ENCODE assay signal across 8 mouse cellular contexts in genomic region chr1:128244727-128245355, GRCm38 (mm10). TPM values are rescaled to one million over a fixed set of nuclear protein-coding genes. Genes with fewer than 3 reads are reported as not detected.
DNase-seq lines count a peak whose midpoint lies in the region; ATAC-seq lines count a peak whose summit lies in the region.

No protein-coding gene starts in this region.

- H3K9me3 ChIP-seq in kidney, embryonic 15.5 days (replicated peaks): no peaks in the 10 kb centered on the region
- H3K9me3 ChIP-seq in embryonic facial prominence, embryonic 13.5 days: no peaks in the 10 kb centered on the region
- no peaks in the 10 kb centered on the region for H3K9me3 ChIP-seq in liver, embryonic 16.5 days (replicated peaks; ENCODE audit: control insufficient read depth, low read length)
- H3K9me3 ChIP-seq in neural tube, embryonic 13.5 days: no peaks in the 10 kb centered on the region

- intact Hi-C loops in heart, postnatal 14 days (cut with DNase I): loop anchor here (10.0 kb wide), 1 partner anchor 140 kb away; the partner anchor contains the start of genes R3hdm1 and Zranb3

- no peak for DNase-seq in kidney, adult 11 months
- DNase-seq in T-cell, adult 2 months (ENCODE audit: low spot score): peak; percentile 29
- DNase-seq in heart, postnatal 14 days: peak; percentile 40 to 47
- DNase-seq in layer of hippocampus, postnatal 10 days (ENCODE audit: low spot score in 2 of 2): no peak

- H3K27ac ChIP-seq in kidney, embryonic 15.5 days: peak overlapping the region; percentile 91
- peak overlapping the region; percentile 85 for H3K27ac ChIP-seq in embryonic facial prominence, embryonic 13.5 days
- peak overlapping the region; percentile 92 for H3K27ac ChIP-seq in liver, embryonic 16.5 days (ENCODE audit: low read length)
- peak overlapping the region; percentile 93 for H3K27ac ChIP-seq in neural tube, embryonic 13.5 days (replicated peaks)

- peak overlapping the region; percentile 87 for H3K4me2 ChIP-seq in kidney, embryonic 15.5 days
- H3K4me2 ChIP-seq in embryonic facial prominence, embryonic 13.5 days: peak overlapping the region; percentile 84
- peak overlapping the region; percentile 94 for H3K4me2 ChIP-seq in liver, embryonic 16.5 days (ENCODE audit: low read depth, low read length)
- H3K4me2 ChIP-seq in neural tube, embryonic 13.5 days: peak overlapping the region; percentile 94

- no peaks in the 10 kb centered on the region for H3K27me3 ChIP-seq in kidney, embryonic 15.5 days
- no peaks in the 10 kb centered on the region for H3K27me3 ChIP-seq in embryonic facial prominence, embryonic 13.5 days
- no peaks in the 10 kb centered on the region for H3K27me3 ChIP-seq in liver, embryonic 16.5 days (ENCODE audit: control insufficient read depth, insufficient read depth, low read depth, low read length)
- H3K27me3 ChIP-seq in neural tube, embryonic 13.5 days: no peaks in the 10 kb centered on the region

- peak; percentile 55; the same call in 1 of the 2 replicates for ATAC-seq in kidney, embryonic 15.5 days (replicated peaks; ENCODE audit: low FRiP score)
- peak; percentile 20; the same call in 1 of the 2 replicates for ATAC-seq in embryonic facial prominence, embryonic 13.5 days (ENCODE audit: insufficient number of reproducible peaks, insufficient read depth, low FRiP score, low TSS enrichment, low read depth)
- ATAC-seq in liver, embryonic 16.5 days (ENCODE audit: low read depth): peak; percentile 35
- peak; percentile 64 for ATAC-seq in neural tube, embryonic 13.5 days (ENCODE audit: low read depth)

- peak overlapping the region; percentile 89 for H3K4me3 ChIP-seq in kidney, embryonic 15.5 days (replicated peaks)
- H3K4me3 ChIP-seq in embryonic facial prominence, embryonic 13.5 days: peak overlapping the region; percentile 74
- peak overlapping the region; percentile 85 for H3K4me3 ChIP-seq in liver, embryonic 16.5 days (ENCODE audit: low read depth, low read length)
- H3K4me3 ChIP-seq in neural tube, embryonic 13.5 days: peak overlapping the region; percentile 77

- H3K36me3 ChIP-seq in kidney, embryonic 15.5 days: 0 out of 2 replicates have a peak, but pooled peaks cover 1% of the 10 kb centered on the region
- H3K36me3 ChIP-seq in embryonic facial prominence, embryonic 13.5 days: 0 out of 2 replicates have a peak, but pooled peaks cover 4% of the 10 kb centered on the region
- no peaks in the 10 kb centered on the region for H3K36me3 ChIP-seq in liver, embryonic 16.5 days (ENCODE audit: control insufficient read depth, insufficient read depth)
- 0 out of 2 replicates have a peak, but pooled peaks cover 5% of the 10 kb centered on the region for H3K36me3 ChIP-seq in neural tube, embryonic 13.5 days

- peak overlapping the region; percentile 81 for H3K9ac ChIP-seq in kidney, embryonic 15.5 days
- peak overlapping the region; percentile 87 for H3K9ac ChIP-seq in embryonic facial prominence, embryonic 13.5 days
- peak overlapping the region; percentile 92 for H3K9ac ChIP-seq in liver, embryonic 16.5 days (ENCODE audit: low read depth, low read length)
- H3K9ac ChIP-seq in neural tube, embryonic 13.5 days: peak overlapping the region; percentile 90

- 2% methylated on average over 19 of the region's 19 CpGs for WGBS in kidney, embryonic 15.5 days
- 2% methylated on average over 19 of the region's 19 CpGs for WGBS in embryonic facial prominence, embryonic 13.5 days
- under 1% methylated on average over 19 of the region's 19 CpGs for whole genome bisulfite sequencing in liver, embryonic 16.5 days (ENCODE audit: insufficient replicate concordance)
- 2% methylated on average over 17 of the region's 19 CpGs for WGBS in neural tube, embryonic 13.5 days

- peaks cover 10% of the 10 kb centered on the region for H3K4me1 ChIP-seq in kidney, embryonic 15.5 days
- peaks cover 11% of the 10 kb centered on the region for H3K4me1 ChIP-seq in embryonic facial prominence, embryonic 13.5 days
- H3K4me1 ChIP-seq in liver, embryonic 16.5 days (ENCODE audit: control insufficient read depth, low read depth, low read length): peaks cover 12% of the 10 kb centered on the region
- peaks cover 22% of the 10 kb centered on the region for H3K4me1 ChIP-seq in neural tube, embryonic 13.5 days (replicated peaks)

RNA-seq across cellular contexts. Expression of gene Ubxn4, which starts 1.1 kb away (rescaled TPM):
- 66.7 and 73.1 TPM in 2 replicates for polyA plus RNA-seq in kidney, embryonic 15.5 days (2015; fragmentation: Nextera tagmentation; extraction: Ambion mirVana)
- polyA plus RNA-seq in embryonic facial prominence, embryonic 13.5 days (2015; fragmentation: Nextera tagmentation; extraction: Ambion mirVana): 79.0 and 81.7 TPM in 2 replicates
- total RNA-seq in heart, postnatal 14 days (2021): 10 to 100 TPM; 37.8 to 41.5 TPM
- polyA plus RNA-seq in liver, embryonic 16.5 days (2015; fragmentation: Nextera tagmentation; extraction: Ambion mirVana): 28.1 and 28.5 TPM in 2 replicates
- polyA plus RNA-seq in neural tube, embryonic 13.5 days (2015; fragmentation: Nextera tagmentation; extraction: Ambion mirVana): 81.3 and 82.9 TPM in 2 replicates
- total RNA-seq in layer of hippocampus, postnatal 10 days (2021): 10 to 100 TPM; 58.8 to 63.6 TPM

Comparison
In these comparisons a context has a peak if more than half of its experiments do, and no peak if none do; other contexts are left out.
1. DNase-seq: peak in T-cell, adult 2 months (single experiment) and heart, postnatal 14 days (2 of 2); none in kidney, adult 11 months (single experiment) and layer of hippocampus, postnatal 10 days (0 of 2).
2. Peak in every context shown above with its lines, with median percentiles within 50 percentile points of each other: ATAC-seq, H3K27ac ChIP-seq, H3K4me2 ChIP-seq, H3K4me3 ChIP-seq and H3K9ac ChIP-seq.